Mouse (Mus musculus): ENCODE measurements around the gene Dct. TPM values are rescaled to one million over a fixed set of nuclear protein-coding genes. Genes with fewer than 3 reads are reported as not detected.

The Dct gene
- 0.22 TPM in 1 of 4 replicates, not detected in the others for total RNA-seq (2023)

GRCm38 (mm10) chr14:118051975-118052630, at the start of gene Dct:
Gene Dct, minus strand, starts transcription at chr14:118052244.

Other genes with a start within 250 kb of the Dct start
- 15.5 to 22.5 TPM (median 17.0 TPM) in 4 replicates for gene Tgds, start 80.5 kb upstream of the Dct start, total RNA-seq (2023)
- 10.4 to 12.4 TPM (median 11.3 TPM) in 4 replicates for gene Gpr180, start 84.9 kb upstream of the Dct start, total RNA-seq (2023)
- not detected in 4 replicates for gene Sox21, start 184.8 kb upstream of the Dct start, total RNA-seq (2023)
- gene Gm9376, start 214.7 kb upstream of the Dct start, total RNA-seq (2023): not detected in 4 replicates